Mouse (Mus musculus) kidney, adult 2 months (tissue): ENCODE data around the gene Tecpr2.

Source experiments
- CTCF ChIP-seq: fragments of 200-500 bp; conservative IDR thresholded peaks from 2 replicates; pipeline ENCODE4 v1.5.1; 2011; ENCODE audit warnings: low read depth, mild to moderate bottlenecking, control low read depth, low read length, moderate library complexity, mixed read lengths; ENCODE audit not compliant: insufficient read depth, insufficient read length
- POLR2A ChIP-seq: fragments of 200-500 bp; IDR thresholded peaks from one replicate; pipeline ENCODE4 v1.6.1; 2011; ENCODE audit warnings: low read depth, low read length, control low read depth

DNA sequence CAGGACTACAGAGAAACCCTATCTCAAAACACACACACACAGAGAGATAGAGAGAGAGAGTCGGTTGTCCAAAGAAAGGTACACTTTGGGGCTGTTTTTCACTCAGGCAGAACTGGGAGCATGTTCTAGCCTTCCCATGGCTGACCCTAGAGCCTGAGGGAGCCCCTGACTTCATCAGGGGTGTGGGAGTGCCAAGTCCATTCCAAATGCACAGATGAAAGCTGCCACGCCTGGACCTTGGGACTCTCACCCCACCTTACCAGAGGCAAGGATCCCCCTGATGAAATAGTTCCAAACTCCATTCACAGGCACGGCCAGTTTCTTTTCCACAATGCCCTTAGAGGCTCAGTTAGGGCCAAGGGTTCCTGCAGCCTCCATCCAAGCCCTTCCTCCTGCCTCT, 90.7 kb downstream of the Tecpr2 start:
- TF ChIP-seq CTCF (no peak), POLR2A (no peak)
